Mouse (Mus musculus) megakaryocyte, embryonic 14.5 days (primary cell): ENCODE measurements at regions not wholly inside any gene's neighbourhood (a gene's known extent, or its start where the extent isn't known, plus 50 kb on each side); places are given as distances from the start of the nearest gene placed in this dataset.

ENCODE experiments used
- FLI1 ChIP-seq: IDR thresholded peaks from 2 replicates; pipeline ENCODE4 v1.6.1; 2012; ENCODE audit warnings: low read length, inconsistent platforms, mixed read lengths
- GATA1 ChIP-seq: IDR thresholded peaks from 3 replicates; pipeline ENCODE4 v1.6.1; 2012; ENCODE audit warnings: mixed read lengths, low read length, inconsistent platforms, borderline replicate concordance

- TF ChIP-seq GATA1 (no peak), FLI1 (no peak)
Measured at GRCm38 (mm10) chr3:61071041-61071440, 68.4 kb downstream of the P2ry1 start.
